Mouse (Mus musculus): Measurements from ENCODE around the gene Ezh1. TPM values are rescaled to one million over a fixed set of nuclear protein-coding genes. Genes with fewer than 3 reads are reported as not detected.

Ezh1 gene
- total RNA-seq, 1 experiment from 2014 or later: 15.3 TPM

DNA sequence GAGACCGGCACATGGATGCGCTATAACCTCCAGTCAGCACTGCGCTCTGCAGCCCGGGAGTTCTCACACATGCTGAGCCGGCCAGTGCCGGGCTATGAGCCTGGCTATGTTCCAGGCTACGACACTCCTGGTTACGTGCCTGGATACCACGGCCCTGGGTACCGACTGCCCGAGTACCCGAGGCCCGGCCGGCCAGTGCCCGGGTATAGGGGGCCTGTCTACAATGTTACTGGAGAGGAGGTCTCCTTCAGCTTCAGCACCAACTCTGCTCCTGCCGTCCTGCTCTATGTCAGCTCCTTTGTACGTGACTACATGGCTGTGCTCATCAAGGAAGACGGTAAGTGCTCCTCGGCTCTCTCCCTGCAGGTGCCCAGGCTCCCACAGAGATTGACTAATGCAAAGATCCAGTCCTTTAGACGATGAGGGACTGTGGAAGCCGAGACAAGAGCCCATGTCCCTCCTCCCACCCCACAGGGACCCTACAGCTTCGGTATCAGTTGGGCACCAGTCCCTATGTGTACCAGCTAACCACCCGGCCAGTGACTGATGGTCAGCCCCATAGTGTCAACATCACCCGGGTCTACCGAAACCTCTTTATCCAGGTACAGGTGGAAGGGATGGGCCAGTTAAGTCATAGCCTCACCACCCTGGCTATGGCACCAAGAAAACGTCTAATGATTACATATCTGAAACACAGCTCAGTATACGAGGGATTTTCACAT lies 39.6 kb downstream of the Ezh1 start:
- no peak for ATAC-seq (replicated peaks; ENCODE audit: low read depth, poor library complexity, severe bottlenecking)

DNA sequence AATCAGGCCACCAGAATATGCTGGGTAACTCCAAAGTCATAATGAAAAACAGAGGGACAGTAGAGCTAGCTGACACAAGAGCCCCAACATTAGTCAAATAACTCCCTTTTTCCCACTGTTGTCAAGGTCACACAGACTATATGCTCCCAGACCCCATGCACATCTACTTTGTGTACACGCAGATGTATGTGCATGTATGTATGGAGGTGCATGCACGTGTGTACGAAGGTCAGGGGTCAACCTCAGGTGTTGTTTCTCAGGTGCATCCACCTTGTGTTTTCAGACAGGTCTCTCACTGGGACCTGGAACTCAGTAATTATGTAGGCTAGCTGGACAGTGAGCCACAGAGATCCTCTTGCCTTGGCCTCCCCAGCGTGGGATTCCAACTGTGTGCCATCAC lies 40.8 kb downstream of the Ezh1 start:
- no peak for ATAC-seq (replicated peaks; ENCODE audit: low read depth, poor library complexity, severe bottlenecking)

DNA sequence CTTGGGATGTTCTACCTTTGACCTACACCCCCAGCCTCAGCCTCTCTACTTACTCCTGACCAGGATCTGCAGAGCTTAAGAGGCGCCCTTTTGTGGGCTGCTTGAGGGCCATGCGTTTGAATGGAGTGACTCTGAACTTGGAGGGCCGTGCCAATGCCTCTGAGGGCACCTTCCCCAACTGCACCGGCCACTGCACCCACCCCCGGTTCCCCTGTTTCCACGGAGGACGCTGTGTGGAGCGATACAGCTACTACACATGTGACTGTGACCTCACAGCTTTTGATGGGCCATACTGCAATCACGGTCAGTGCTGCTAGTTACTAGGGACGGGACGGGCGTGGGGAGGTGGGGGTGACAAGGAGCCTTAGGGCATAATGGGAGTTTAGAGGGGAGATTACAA lies 41.3 kb downstream of the Ezh1 start:
- no peak for ATAC-seq (replicated peaks; ENCODE audit: low read depth, poor library complexity, severe bottlenecking)

- no peak for ATAC-seq (replicated peaks; ENCODE audit: low read depth, poor library complexity, severe bottlenecking)
Measured at GRCm38 (mm10) chr11:101182771-101183517, 43.3 kb downstream of the Ezh1 start.

DNA sequence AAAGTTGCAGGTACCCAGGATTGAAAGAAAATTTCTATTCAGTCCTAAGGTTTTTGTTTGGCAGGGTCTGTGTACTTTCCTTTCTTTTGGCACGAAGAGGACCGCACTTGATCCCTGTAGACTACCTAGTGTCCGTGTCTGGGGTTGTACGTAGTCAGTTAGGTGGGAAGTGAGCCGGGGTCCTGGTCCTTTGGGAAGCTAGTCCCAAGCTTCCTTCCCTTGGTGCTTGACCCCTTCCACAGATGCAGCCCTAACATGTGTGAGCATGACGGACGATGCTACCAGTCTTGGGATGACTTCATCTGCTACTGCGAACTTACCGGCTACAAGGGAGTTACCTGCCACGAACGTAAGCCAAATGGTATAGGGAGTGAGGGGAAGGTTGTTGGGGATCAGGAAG lies 44.3 kb downstream of the Ezh1 start:
- no peak for ATAC-seq (replicated peaks; ENCODE audit: low read depth, poor library complexity, severe bottlenecking)

DNA sequence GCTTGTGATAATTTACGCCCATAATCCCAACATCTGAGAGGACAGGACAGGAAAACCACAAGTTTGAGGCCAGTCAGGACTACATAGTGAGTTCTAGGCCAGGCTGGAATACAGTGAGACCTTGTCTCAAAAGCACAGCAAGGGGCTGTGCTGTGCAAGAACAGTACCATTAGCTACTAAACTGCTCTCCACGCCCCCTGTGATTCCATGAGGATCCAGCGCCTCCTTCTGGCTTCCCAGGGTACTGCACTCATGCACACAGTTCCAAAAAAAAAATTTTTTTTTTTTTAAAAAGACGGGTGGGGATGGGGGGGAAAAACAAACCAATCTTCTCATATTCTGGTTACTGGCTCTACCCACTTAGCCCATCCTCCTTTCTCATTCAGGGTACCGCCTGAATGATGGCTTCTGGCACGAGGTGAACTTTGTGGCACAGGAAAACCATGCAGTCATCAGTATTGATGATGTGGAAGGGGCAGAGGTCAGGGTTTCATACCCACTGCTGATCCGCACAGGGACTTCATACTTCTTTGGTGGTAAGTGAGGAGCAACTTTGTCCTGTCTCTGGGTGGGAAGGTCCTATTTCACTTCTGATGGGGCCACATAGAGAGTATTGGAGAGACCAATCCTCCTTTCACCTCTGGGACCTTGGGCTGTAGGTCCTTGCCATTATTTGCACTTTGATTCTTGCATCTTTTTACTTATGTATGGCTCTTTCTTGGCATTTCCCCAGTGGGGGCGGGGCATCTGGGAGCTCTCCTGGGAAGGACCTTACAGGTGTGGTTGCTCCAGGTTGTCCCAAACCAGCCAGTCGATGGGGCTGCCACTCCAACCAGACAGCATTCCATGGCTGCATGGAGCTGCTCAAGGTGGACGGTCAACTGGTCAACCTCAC lies 45.2 kb downstream of the Ezh1 start:
- ATAC-seq (replicated peaks; ENCODE audit: low read depth, poor library complexity, severe bottlenecking): peak; percentile 64

- no peak for ATAC-seq (replicated peaks; ENCODE audit: low read depth, poor library complexity, severe bottlenecking)
Measured at GRCm38 (mm10) chr11:101180261-101180660, 46.0 kb downstream of the Ezh1 start.

- ATAC-seq (replicated peaks; ENCODE audit: low read depth, poor library complexity, severe bottlenecking): no peak
Measured at GRCm38 (mm10) chr11:101179306-101179705, 47.0 kb downstream of the Ezh1 start.

DNA sequence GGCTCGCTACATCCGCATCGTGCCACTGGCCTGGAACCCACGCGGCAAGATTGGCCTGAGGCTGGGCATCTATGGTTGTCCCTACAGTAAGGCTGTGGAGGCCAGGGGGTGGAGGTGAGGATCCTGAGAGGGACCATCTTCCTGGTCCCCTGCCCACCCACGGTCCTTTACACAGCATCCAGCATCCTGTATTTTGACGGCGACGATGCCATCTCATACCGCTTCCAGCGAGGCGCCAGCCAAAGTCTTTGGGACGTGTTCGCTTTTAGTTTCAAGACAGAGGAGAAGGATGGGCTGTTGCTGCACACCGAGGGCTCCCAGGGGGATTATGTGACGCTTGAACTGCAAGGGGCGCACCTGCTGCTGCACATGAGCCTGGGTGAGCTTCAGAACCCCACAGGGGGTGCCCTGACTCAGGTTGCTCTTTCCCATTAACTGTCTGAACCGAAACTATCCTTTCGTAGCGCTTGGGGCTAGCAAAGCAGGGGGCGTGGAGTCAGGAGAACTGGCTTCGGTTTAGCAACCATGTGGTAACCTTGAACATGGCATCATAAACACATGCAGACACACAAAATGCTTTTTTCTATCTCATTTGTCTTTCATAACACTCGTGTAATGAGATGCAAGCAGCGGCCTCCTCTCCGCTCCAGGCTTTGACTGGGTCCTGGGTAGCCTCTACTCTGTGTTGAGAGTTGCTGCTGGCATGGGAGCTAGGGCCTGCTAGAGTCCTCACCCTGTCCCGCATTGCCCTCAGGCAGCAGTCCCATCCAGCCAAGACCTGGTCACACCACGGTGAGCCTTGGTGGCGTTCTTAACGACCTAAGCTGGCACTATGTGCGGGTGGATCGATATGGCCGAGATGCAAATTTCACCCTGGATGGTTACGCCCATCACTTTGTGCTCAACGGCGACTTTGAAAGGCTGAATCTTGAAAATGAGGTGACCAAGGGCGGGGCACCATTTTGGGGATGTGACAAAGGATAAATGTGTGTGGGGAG lies 47.9 kb downstream of the Ezh1 start:
- ATAC-seq (replicated peaks; ENCODE audit: low read depth, poor library complexity, severe bottlenecking): no peak

DNA sequence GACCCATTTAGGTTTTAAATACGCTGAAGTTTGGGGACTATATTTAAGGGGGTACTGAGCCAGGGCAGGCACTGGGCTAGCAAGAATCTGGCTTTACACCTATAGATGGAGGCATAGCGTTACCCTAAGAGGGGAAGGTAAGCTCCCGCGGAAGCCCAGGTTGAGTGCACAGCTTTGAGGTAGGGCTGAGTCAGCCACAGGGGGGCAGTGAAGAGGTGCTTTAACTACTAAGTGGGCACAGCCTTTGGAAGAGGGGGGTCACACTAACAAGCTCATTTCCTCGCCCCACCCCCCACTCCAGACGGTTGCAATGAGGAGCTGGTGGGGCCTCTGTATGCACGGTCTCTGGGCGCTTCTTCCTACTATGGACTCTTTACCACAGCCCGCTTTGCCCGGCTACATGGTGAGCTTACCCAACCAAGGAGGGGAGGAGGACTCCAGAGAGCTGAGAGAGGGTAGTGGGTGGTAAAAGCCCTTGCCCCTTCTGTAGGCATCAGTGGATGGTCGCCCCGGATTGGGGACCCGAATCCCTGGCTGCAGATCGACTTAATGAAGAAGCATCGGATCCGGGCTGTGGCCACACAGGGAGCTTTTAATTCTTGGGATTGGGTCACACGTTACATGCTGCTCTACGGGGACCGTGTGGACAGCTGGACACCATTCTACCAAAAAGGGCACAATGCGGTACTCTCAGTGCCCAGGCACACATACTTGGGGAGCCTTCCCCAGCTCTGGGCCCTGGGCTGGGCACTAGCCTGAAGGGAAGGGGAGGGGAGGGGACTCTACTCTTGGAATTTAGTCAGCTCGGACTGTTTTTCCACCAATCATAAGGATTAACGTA lies 49.1 kb downstream of the Ezh1 start:
- ATAC-seq (replicated peaks; ENCODE audit: low read depth, poor library complexity, severe bottlenecking): no peak

DNA sequence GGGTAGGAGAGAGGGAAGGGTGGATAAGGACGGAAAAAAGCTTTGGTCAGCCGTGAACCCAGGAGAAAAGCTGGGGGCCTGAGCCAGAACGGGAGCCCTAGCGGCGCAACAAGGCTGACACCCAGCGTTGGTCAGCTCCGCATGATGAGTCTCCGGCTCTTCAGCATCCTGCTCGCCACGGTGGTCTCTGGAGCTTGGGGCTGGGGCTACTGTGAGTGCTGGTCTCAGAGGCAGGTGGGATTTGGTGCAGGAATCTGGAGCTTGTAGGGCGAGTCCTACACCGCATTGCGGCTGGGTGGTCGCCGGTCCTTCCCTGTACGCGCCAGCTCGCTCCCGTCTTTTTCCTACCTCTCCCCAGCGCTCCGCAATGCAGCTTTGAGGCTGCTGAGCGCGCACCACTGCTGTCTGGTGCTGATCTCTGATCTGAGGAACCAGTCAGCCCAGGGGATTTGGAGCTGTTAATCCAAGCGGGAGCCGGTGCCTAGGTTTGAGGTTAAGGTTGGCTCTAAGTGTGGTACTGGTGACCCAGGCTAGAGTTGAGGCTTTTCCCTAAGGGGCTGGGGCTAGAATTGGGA lies 50.1 kb downstream of the Ezh1 start:
- ATAC-seq (replicated peaks; ENCODE audit: low read depth, poor library complexity, severe bottlenecking): no peak

- no peak for ATAC-seq (replicated peaks; ENCODE audit: low read depth, poor library complexity, severe bottlenecking)
Measured at GRCm38 (mm10) chr11:101175636-101176116, 50.6 kb downstream of the Ezh1 start.

GRCm38 (mm10) chr11:101174851-101175628 lies 51.2 kb downstream of the Ezh1 start, which contains the start of gene Ccr10:
Ccr10 (minus strand) TSS chr11:101175443.
- no peak for ATAC-seq (replicated peaks; ENCODE audit: low read depth, poor library complexity, severe bottlenecking)

GRCm38 (mm10) chr11:101174389-101174745 lies 51.9 kb downstream of the Ezh1 start:
- ATAC-seq (replicated peaks; ENCODE audit: low read depth, poor library complexity, severe bottlenecking): no peak

DNA sequence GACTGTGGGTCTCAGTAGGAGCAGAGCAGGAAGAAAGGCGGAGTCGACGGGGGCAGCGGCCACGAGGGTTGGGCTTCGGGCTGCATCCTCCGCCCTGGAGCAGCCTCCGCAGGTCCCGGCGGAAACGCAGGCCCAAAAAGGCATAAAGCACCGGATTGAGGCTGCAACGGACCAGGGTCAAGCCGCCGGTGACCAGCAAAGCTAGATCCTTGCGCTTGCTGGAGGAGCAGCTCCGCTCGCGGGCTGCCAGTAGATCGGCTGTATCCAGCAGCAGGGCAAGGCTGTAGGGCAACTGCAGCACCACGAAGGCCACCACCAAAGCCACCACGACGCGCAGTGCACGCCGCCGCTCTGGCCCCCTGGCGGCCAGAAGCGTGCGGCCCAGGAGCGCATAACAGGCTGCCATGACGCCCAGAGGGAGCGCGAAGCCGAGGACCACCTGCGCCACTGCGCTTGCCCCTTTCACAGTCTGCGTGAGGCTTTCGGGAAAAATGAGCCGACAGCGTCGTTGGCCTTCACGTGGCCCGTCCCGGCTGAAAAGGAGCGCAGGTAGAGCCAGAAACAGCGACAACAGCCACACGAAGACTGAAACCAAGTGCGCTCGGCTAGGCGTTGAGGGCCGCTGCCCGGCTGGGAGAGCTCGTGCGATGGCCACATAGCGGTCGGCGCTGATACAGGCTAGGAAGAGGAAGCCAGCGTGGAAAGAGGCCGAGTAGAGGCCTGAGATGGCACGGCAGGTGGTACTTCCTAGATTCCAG lies 52.5 kb downstream of the Ezh1 start:
- peak; percentile 53 for ATAC-seq (replicated peaks; ENCODE audit: low read depth, poor library complexity, severe bottlenecking)

DNA sequence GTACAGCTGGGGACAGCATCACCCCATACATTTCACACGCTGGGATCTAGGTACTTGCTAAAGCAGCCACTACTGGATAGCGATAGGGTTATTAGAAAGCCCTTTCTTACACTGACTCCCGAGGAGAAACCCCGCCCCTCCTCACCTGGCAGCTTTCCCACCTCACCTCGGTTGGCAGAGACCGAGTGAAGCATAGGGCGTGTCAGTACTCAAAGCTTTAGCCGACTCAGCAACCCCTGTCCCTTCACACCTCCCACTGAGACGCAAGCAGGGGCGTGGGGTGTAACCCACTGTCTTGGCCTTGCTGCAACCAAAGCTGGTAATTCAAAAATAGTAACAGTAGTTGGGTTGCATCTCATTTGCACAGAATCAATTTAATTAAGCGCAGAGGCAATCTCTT lies 53.2 kb downstream of the Ezh1 start:
- no peak for ATAC-seq (replicated peaks; ENCODE audit: low read depth, poor library complexity, severe bottlenecking)

DNA sequence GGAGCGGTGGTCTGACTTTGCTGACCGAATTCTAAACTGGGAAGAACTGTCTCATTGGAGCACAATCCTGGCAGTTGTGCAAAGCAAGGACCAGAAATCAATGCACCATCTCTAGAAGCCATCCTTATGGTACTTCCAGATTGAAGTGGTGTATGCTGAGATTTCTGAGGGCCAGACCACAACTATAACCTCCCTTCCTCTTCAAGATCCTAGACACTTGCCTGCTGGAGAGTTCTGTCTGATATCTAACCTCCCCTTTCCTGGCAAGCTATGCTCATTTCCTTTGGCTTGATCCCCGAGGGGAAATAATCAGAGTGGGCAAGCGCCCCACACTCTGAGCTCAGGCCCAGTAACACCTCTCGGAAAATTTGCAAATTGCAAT lies 53.8 kb downstream of the Ezh1 start:
- no peak for ATAC-seq (replicated peaks; ENCODE audit: low read depth, poor library complexity, severe bottlenecking)

Measured in common myeloid progenitor, adult 5-6 weeks (primary cell).